Mouse (Mus musculus): ENCODE data around the gene Flna. TPM values are rescaled to one million over a fixed set of nuclear protein-coding genes. Genes with fewer than 3 reads are reported as not detected.

The Flna gene
- polyA plus RNA-seq (2017; shearing (Covaris generic)) = 366 TPM

GRCm38 (mm10) chrX:74249615-74250014 lies at the start of gene Flna:
Gene Flna, minus strand, starts transcription at chrX:74249820.

GRCm38 (mm10) chrX:74296538-74297448 lies 47.2 kb upstream of the Flna start, which contains the start of gene Atp6ap1:
Gene Atp6ap1, plus strand, starts transcription at chrX:74297097.

GRCm38 (mm10) chrX:74281732-74282394 lies 32.2 kb upstream of the Flna start, which contains the start of the genes Taz and Dnase1l1:
Gene Taz, plus strand, starts transcription at chrX:74281912.
Gene Dnase1l1, minus strand, starts transcription at chrX:74282337.

GRCm38 (mm10) chrX:74270062-74270901 lies 20.7 kb upstream of the Flna start, which contains the start of gene Rpl10:
Gene Rpl10, plus strand, starts transcription at chrX:74270812.

DNA sequence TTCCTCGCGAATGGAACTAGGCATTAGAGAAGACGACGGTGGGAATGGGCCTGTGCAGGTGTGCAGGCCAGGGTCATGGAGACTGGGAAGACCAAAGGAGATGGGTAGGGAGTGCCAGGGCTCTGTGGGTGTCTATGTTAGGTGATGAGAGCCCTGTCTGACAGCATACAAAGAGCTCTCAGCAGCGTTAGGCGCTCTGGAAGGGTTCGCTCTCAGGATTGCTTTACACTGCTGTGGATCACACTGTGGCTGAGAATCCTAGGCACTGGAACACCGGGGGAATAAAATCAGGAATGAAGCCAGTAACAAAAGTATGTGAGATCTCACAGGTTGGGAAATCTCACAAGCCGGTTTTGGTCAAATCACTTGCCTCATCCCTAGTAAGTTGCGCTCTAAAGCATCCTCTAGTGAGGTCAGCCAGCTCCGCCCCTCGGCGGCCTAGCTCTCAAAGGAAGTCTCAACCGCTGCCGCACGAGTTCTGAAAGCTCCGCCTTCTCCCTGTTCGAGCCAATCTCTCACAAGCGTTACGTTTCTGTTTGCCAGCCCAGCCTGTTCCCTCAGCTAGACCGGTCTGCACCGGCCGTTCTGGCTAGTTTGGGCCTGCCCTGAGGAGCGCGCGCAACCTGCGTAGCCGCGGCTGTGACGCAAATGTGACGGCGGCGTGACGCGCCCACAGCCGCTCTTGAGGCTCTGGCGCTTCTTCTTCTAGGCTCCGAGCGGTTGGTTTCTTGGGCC lies 4.7 kb upstream of the Flna start, which contains the start of gene Emd:
TSS of gene Emd (plus strand) at position 535 of the 735 bp plus-strand sequence.

DNA sequence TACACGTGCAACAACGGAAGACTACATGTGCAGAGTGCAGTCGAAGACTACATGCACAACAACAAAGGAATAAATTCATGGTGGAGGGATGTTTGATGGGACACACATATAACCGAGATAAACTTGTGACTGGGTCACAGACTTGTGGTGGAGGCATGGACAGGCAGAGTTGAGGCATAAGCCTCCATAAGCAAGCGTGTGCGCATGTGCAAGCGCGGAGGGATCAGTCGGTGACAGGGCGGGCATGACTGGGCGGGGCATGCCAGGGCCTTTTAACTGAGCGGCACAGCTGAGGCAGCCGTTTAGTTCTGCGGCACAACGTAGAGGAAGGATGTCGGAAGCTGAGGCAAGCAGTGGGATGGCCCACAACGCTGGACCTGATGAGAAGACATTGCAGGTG lies 72.7 kb downstream of the Flna start, which contains the start of gene Tktl1:
TSS of gene Tktl1 (plus strand) at position 301 of the 400 bp plus-strand sequence.

Other genes with a start within 250 kb of the Flna start
- 149 TPM for gene Irak1, start 225.9 kb downstream of the Flna start, polyA plus RNA-seq (2017; shearing (Covaris generic))
- not detected for gene Opn1mw, start 122.4 kb downstream of the Flna start, polyA plus RNA-seq (2017; shearing (Covaris generic))
- gene Mecp2, start 114.5 kb downstream of the Flna start, polyA plus RNA-seq (2017; shearing (Covaris generic)) = 51.2 TPM
- not detected for gene Tex28, start 82.0 kb downstream of the Flna start, polyA plus RNA-seq (2017; shearing (Covaris generic))
- 0.25 TPM for gene Tktl1, start 72.6 kb downstream of the Flna start, polyA plus RNA-seq (2017; shearing (Covaris generic))
- 154 TPM for gene Emd, start 4.9 kb upstream of the Flna start, polyA plus RNA-seq (2017; shearing (Covaris generic))
- 119 TPM for gene Rpl10, start 21.0 kb upstream of the Flna start, polyA plus RNA-seq (2017; shearing (Covaris generic))
- 104 TPM for gene Taz, start 32.1 kb upstream of the Flna start, polyA plus RNA-seq (2017; shearing (Covaris generic))
- gene Dnase1l1, start 32.5 kb upstream of the Flna start, polyA plus RNA-seq (2017; shearing (Covaris generic)) = 18.4 TPM
- 164 TPM for gene Atp6ap1, start 47.3 kb upstream of the Flna start, polyA plus RNA-seq (2017; shearing (Covaris generic))
- 216 TPM for gene Gdi1, start 55.2 kb upstream of the Flna start, polyA plus RNA-seq (2017; shearing (Covaris generic))
- gene Fam50a, start 63.2 kb upstream of the Flna start, polyA plus RNA-seq (2017; shearing (Covaris generic)) = 57.9 TPM
- gene Plxna3, start 79.2 kb upstream of the Flna start, polyA plus RNA-seq (2017; shearing (Covaris generic)) = 3.4 TPM
- gene Lage3, start 103.8 kb upstream of the Flna start, polyA plus RNA-seq (2017; shearing (Covaris generic)) = 16.9 TPM
- 32.9 TPM for gene Ubl4a, start 123.4 kb upstream of the Flna start, polyA plus RNA-seq (2017; shearing (Covaris generic))
- gene Slc10a3, start 123.5 kb upstream of the Flna start, polyA plus RNA-seq (2017; shearing (Covaris generic)) = 28.0 TPM
- gene Fam3a, start 143.5 kb upstream of the Flna start, polyA plus RNA-seq (2017; shearing (Covaris generic)) = 14.2 TPM
- gene Ikbkg, start 143.5 kb upstream of the Flna start, polyA plus RNA-seq (2017; shearing (Covaris generic)) = 39.7 TPM
- 44.5 TPM for gene G6pdx, start 179.4 kb upstream of the Flna start, polyA plus RNA-seq (2017; shearing (Covaris generic))
- gene Gm6880, start 231.6 kb upstream of the Flna start, polyA plus RNA-seq (2017; shearing (Covaris generic)) = not detected

All from effector memory CD4-positive, alpha-beta T cell, adult 5 months (primary cell).